Mouse (Mus musculus) left cerebral cortex, postnatal 36 days (tissue): ENCODE results near the gene Lrp1. TPM values are rescaled to one million over a fixed set of nuclear protein-coding genes. Genes with fewer than 3 reads are reported as not detected.

Source experiments
- DNase-seq, 2 experiments: peaks; one replicate each; pipeline ENCODE4 v3.0.0; 2021 to 2022; ENCODE audit warnings: low spot score in 2 of 2, mixed read lengths in 1 of 2
- intact Hi-C: fragments of 180-260 bp; cut with DNase I; formaldehyde crosslinking; loops from one replicate; pipeline ENCODE4 v1.15.1; 2025
- total RNA-seq, 2 experiments: library from RNA; stranded (reverse); gene quantifications; 2 replicates each; pipeline ENCODE4 v1.2.3; 2021

The Lrp1 gene
- total RNA-seq, 2 experiments from 2014 or later = 285 to 320 TPM

DNA sequence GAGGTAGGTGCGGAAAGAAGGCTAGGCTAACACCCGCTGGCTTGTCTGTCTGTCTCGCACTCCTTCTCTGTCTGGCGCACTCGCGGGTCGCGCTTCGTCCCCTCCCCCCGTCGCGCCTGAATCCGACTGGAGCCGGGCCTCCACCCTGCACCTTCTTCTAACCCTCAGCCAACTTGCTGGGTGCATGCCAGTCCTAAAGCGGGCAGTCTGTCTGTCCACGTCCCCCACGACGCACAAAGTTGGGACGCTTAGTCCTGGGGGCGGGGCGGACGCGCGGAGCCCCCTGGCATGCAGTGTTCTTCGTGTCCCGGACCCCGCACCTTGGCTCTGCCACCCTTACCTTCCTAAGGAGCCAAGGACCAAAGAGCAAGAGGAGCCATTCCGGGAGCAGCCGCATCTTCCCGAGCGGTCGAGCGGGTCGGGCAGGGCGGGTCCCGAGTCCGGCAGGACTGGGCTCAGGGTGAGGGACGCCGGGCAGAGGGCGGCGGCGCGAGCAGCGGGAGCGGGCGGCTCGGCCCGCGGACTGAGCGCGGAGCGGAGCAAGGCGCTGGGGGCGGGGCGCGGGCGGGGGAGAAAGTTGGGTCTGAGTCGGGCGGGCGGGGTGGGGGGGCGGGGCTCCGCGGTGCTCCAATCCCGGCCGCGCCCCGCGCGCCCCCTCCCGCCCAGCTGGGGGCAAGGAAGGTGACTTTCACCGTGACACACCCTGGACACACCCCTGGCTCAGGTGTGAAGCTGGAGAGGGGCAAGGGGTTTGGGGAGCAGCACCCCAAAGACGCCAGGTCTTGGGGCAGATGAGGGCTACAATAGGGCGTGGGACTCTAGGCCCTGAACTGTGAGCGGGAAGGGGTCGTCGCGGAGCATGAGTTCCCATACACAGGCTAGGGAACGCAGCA lies 86.7 kb downstream of the Lrp1 start, which contains the start of gene Nxph4:
Gene Nxph4 (minus strand): TSS at position 524 of the 893 bp plus-strand sequence.
- intact Hi-C loops = no loop called here
- DNase-seq = no peak

DNA sequence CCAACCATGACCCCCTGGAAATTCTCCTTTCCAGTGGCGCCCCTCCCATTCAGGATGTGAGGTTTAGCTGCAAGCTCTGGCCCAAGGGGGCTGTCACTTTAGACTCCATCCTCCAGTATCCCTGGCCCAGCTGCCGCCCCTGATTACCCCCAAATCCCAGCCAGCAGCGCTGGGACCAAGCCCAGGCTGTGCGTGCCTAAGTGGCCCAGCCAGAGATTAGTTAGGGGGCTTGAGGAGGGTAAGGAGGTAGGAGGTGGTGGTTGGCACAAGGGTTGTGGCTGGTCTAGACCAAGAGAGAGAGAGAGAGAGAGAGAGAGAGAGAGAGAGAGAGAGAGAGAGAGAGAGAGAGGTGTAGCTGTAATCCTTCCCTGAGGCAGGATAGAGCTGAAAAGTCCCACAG lies 89.4 kb downstream of the Lrp1 start:
- no peak for DNase-seq
- intact Hi-C loops = no loop called here

DNA sequence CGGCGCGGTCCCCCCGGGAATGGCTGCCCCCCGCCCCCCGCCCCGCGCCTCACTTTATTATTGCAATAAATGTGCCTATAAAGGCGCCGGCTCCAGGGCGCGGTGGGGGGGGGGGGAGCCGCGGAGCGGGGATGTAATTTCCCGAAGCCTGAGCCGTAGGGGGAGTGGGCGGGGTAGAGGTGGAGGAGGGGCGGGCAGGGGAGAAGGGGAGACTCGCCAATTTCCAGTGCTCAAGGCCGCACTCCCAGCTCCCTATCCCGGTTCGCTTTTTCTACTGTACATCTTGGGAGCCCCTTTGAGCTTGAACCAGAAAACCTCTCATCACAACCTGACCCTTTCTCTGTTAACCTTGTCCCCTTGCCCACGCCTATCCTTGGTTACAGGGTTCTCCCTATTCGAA lies 90.0 kb downstream of the Lrp1 start:
- intact Hi-C loops = no loop called here

DNA sequence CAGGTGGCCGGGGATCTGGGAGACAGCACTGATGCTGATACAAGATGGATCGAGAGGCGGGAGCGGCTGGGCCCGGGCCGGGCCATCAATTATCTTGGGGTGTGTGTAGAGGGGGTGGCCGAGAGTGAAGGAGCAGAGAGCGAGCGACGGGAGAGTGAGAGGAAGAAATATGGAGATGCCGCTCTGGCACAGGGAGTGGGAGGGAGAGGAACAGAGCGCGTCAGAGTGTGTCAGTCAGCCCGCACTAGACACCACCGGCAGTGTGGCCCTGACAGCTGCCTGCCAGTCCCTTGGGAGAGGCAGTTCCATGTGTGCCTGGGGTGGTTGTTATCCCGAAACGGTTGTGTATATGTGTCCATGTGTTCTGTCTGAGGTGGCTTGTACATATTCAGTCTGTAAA lies 93.5 kb downstream of the Lrp1 start:
- intact Hi-C loops = no loop called here

More for the DNA sequence above, 90.0 kb downstream of the Lrp1 start:
- DNase-seq = no peak

DNA sequence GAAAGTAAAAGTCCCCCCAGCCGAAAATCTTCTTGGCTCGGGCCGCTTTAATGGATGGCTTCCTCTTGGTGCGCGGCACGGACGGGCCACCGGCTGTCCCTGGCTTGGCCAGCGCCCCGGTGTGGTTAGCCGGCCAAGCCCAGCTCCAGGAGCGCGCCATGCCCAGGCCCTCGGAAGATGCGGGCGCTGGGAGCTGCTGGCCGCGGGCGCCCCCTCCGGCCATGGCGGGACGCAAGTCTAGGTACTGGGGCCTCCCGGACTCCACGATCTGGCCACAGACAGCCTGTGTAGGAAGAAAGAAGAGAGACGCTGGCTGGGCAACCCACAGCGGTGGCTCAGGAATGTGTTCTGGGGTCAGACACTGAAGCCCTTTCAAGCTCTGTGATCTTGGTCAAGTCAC lies 94.3 kb downstream of the Lrp1 start:
- intact Hi-C loops = no loop called here
- DNase-seq = no peak

More for the DNA sequence above, 93.5 kb downstream of the Lrp1 start:
- no peak for DNase-seq

GRCm38 (mm10) chr10:127526048-127526447 lies 94.9 kb downstream of the Lrp1 start:
- no peak for DNase-seq
- intact Hi-C loops = no loop called here

- DNase-seq = no peak
- intact Hi-C loops = no loop called here
These were observed 96.2 kb downstream of the Lrp1 start for GRCm38 (mm10) chr10:127524646-127525255.

GRCm38 (mm10) chr10:127522088-127522581 lies 98.8 kb downstream of the Lrp1 start, which contains the start of gene Shmt2:
Gene Shmt2 (minus strand): TSS chr10:127522444.
- peak; percentile 73 to 82 for DNase-seq
- intact Hi-C loops = no loop called here

DNA sequence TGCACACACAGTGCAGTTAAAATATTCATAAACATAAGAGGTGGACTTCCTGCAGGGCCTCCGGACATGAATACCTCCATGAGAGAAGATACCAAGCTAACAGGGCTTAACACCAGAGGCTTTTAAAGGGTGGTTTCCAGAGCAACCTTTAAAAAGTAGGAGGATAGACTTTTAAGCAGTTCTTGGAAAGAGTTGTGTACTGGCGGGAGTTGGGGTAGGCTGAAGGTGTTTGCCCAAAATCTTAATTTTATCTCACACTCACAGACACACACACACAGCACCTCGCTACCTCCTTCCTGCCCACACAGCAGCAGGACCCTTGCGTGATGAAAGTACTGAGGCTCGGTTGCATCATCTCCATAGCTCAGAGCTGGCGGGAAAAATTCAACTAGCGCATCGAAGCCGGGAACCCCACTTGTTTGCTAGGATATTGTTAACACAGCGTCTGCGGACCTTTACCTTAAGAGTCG lies 99.3 kb downstream of the Lrp1 start:
- intact Hi-C loops = no loop called here
- no peak for DNase-seq

DNA sequence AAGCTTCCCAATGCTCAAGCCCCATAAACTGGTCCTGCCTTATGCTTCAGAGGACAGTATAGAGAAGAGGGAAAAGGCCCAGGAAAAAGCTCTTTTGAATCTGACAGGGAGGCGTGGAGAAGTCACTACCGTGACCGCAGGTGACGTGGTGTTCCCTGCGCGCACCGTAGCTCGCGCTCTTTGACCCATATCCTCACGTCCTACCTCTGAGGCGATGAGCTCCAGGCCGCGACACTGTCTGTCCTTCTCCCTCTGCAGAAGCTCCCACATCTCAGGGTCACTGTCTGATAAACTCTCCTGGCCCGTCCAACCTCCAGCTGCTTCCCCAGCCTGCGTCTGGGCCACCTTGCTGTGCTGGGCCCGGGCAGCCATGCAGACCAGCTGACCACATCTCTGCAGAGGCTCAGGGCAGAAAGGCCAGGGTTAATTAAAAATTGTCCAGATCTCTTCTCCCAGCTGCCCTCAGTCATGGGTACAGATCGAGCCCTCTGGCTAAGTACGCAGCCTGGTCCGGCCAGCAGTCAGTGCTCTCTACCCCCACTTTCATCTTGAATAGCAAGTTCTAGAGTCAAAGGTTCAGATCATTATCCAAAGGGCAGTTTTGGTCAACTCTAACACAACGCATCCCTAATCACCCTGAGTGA lies 100.1 kb downstream of the Lrp1 start:
- intact Hi-C loops = no loop called here
- no peak for DNase-seq

DNA sequence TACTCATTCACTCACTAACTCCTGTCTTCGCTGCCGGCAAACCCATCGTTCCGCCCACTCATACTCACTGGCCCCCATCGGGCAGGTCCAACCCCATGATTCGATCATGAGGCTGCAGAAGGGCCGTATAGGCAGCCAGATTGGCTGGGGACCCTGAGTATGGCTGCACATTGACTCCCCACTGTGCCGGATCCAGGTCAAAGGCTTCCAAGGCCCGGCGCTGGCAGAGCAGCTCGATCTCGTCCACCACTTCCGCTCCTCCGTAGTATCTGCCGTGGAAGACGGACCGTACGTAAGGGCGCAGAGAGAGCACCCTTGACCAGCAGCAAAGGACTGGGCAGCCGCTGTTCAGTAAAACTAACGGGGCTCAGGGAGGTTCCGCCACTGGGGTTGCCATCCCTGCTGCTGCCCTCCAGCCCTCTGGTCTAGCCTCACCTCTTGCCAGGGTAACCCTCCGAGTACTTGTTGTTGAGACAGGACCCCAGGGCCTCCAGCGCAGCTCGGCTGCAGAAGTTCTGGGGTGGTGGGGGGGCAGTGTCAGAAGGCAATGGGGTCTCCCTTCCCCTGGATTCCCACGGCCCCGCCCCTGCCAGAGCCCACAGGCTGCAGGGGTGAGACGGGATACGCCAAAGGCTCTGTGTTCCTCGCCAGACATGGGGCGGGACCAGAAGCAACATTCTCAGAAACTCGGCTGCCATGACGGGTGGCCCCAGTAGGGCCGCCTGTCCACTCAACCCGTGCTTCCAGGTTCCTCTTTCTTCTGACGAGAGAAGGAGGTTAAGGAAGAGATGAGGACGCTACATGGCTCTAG lies 100.8 kb downstream of the Lrp1 start:
- DNase-seq = no peak
- intact Hi-C loops = no loop called here

GRCm38 (mm10) chr10:127519041-127519701 lies 101.8 kb downstream of the Lrp1 start:
- intact Hi-C loops = no loop called here
- DNase-seq = no peak

DNA sequence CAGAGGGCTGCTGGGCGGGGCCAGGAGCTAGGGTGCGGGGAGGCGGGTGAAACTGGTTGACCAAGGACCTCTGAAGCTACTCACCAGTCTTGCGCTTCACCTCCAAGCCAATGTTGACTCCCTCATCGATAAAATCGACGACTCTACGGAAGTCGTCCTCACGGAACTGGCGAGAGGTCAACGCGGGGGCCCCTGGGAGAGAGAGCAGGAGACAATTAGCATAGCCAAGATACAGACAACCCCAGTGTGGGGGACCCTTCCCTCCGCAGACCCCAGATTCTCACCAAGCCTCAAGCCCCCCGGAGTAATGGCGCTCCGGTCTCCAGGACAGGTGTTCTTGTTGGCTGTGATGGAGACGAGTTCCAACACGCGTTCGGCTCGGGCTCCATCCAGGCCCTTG lies 103.0 kb downstream of the Lrp1 start:
- no peak for DNase-seq
- intact Hi-C loops = no loop called here

DNA sequence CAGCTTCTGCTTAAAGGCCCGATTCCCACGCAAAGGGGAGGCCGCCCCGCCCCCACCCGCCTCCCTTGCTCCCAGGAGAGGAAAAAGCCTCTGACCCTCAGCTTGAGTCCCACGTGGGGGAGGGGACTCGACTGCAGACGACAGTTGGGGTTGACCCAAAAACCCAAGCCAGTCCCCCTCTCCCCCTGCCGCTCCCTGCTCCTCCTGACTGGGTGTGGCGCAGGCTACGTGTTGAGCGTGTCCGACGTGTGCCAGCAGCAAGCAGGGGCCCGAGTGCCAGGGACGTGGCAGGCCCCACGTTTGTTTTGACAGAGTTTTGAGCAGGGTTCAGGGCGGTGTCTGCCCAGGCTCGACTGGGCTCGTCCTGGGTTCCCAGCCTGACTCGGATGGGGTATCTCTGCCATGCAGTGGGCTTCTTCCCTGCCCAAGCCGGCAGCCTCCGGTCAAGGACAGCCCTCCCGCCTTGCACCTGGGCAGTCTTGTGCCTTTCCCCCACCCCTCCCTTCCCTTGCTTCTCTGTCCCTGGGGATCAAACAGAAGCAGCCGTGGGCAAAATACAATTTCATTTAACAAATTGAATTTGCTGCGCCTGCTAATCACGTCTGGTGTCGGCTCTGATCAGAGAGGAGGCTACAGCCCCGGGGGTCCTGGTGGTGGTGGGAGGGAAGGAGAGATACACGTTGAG lies 104.2 kb downstream of the Lrp1 start:
- intact Hi-C loops = no loop called here
- DNase-seq = no peak

DNA sequence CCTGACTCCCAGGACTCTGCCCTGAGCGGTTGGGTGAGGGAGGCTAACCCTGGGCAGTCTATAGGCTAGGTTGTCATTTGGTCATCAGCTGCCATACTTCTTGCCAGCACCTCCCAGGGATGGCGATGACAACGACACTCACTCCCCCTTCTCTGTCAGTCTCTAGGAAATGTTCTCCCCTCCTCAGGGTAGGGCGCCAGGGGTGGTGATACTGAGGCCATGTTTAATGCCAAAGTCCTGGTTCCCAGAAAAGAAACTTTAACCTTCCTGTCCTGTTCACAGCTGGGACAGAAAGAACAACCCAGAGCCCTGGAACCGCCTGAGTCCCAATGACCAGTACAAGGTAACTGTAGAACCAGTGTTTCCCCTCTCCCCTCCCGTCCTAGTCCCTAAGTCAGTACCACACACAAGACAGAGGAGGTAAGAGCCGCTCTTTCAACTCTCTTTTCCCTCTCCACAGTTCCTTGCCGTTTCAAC lies 104.9 kb downstream of the Lrp1 start:
- intact Hi-C loops = no loop called here
- DNase-seq = no peak

DNA sequence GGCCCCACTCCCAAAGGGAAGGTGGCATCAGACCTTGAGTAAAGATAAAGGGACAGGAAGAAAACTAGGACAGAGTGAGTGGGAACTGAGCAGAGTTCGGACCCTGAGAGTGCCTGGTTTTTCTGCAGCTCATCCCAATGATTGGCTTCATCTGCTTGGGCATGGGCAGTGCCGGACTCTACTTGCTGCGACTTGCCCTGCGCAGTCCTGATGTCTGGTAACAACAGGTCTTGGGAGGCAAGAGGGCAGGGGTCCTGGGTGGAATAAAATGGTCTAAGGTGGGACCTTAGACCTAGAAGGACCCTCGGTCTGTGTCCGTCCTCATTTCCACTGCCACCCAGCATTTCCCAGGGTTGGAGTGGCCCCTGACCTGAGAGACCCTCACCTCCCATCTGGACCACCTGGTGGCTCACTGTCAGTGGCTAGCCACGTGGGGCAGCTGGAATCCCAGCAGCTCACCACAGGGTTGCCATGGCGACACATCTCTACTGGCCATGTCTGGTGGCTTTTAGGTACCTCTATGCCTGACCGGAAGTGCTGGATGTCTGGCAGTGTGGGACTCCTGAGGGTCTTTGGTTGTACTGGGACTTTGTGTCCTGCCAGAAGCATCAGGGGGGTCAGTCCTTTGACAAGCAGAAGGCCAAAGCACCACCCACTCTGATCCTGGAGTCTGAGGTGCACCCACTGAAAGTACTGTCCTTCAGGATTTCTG lies 105.5 kb downstream of the Lrp1 start:
- intact Hi-C loops = no loop called here
- DNase-seq = no peak

DNA sequence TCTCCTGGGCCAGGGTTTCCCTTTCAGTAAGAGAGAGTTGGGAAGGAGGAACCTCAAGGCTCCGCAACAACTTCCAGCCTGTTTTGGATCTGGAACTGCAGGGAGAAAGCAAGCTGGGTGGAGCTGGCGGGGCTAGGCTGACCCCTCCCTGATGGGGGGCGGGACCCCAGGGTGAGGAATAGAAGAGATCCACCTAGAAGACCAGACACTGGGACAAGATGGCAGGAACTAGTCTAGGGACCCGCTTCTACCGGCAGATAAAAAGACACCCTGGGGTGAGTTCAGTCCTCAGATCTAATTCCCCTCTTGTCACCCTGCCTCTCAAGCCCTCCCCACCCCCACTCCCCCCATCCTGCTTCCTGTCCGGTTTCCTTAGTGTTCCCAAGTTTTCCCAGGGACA lies 106.2 kb downstream of the Lrp1 start, which contains the start of gene Ndufa4l2:
Gene Ndufa4l2 (plus strand): TSS at position 204 of the 400 bp plus-strand sequence.
- DNase-seq = no peak
- intact Hi-C loops = no loop called here
